In genomic region chr6:115606461-115606860, GRCm38 (mm10) we compare ENCODE assay signal across 19 mouse cellular contexts. TPM values are rescaled to one million over a fixed set of nuclear protein-coding genes. Genes with fewer than 3 reads are reported as not detected.
"Had no signal": no experiment of that assay in that cellular context is flagged by ENCODE, and none has a peak within 500 bp of the region (broad histone marks: within the 10 kb centered on the region; RNA-seq: fewer than 3 reads in every experiment).

No protein-coding gene starts in this region.

- H3K9ac ChIP-seq: kidney, embryonic 15.5 days; limb, embryonic 13.5 days; liver, embryonic 14.5 days; neural tube, embryonic 12.5 days had no signal

- H3K27me3 ChIP-seq: kidney, embryonic 15.5 days; limb, embryonic 13.5 days; neural tube, embryonic 12.5 days had no signal

- DNase-seq: kidney, adult 2 months; kidney, postnatal 14 days; layer of hippocampus, adult 9-11 months; layer of hippocampus, postnatal 36 days; left cerebral cortex, postnatal 4 days; lung, adult 18-20 months; midbrain, embryonic 14.5 days; right cerebral cortex, postnatal 4 days; spleen, adult 18-20 months; thymus, adult 18-20 months; thymus, postnatal 25 days had no signal

- H3K4me3 ChIP-seq: kidney, embryonic 15.5 days; limb, embryonic 13.5 days; midbrain, embryonic 10.5 days; myocyte; neural tube, embryonic 12.5 days had no signal

- H3K27ac ChIP-seq: kidney, embryonic 15.5 days; limb, embryonic 13.5 days; liver, embryonic 14.5 days; midbrain, embryonic 10.5 days; neural tube, embryonic 12.5 days had no signal

- H3K4me2 ChIP-seq: kidney, embryonic 15.5 days; limb, embryonic 13.5 days; neural tube, embryonic 12.5 days had no signal

- H3K9me3 ChIP-seq: kidney, embryonic 15.5 days; limb, embryonic 13.5 days; midbrain, embryonic 10.5 days; neural tube, embryonic 12.5 days had no signal

RNA-seq across cellular contexts. Expression of gene Mkrn2os, which starts 14.1 kb away (rescaled TPM):
- total RNA-seq: layer of hippocampus, postnatal 36 days; left cerebral cortex, postnatal 10 days; left cerebral cortex, postnatal 4 days; neutrophil, adult 5-6 weeks had no signal
